Mouse (Mus musculus) spleen, postnatal 14 days (tissue): Measurements from ENCODE around the gene Trpc4ap.

ENCODE experiments used
- DNase-seq, 2 experiments: peaks; one replicate each; pipeline ENCODE4 v3.0.0; 2021 to 2022; ENCODE audit warnings: low spot score in 2 of 2

Gene Trpc4ap

GRCm38 (mm10) chr2:155641540-155642472 is 50.4 kb downstream of the Trpc4ap start:
- no peak for DNase-seq

GRCm38 (mm10) chr2:155640656-155641055 is 51.5 kb downstream of the Trpc4ap start:
- no peak for DNase-seq

- DNase-seq: no peak
These were observed 54.8 kb downstream of the Trpc4ap start for GRCm38 (mm10) chr2:155637411-155637810.

GRCm38 (mm10) chr2:155636881-155637280 is 55.3 kb downstream of the Trpc4ap start:
- DNase-seq: no peak

GRCm38 (mm10) chr2:155635961-155636360 is 56.2 kb downstream of the Trpc4ap start:
- DNase-seq: no peak

GRCm38 (mm10) chr2:155634562-155634961 is 57.6 kb downstream of the Trpc4ap start:
- no peak for DNase-seq

GRCm38 (mm10) chr2:155633731-155634130 is 58.5 kb downstream of the Trpc4ap start:
- DNase-seq: no peak

GRCm38 (mm10) chr2:155633121-155633520 is 59.1 kb downstream of the Trpc4ap start:
- no peak for DNase-seq

GRCm38 (mm10) chr2:155632138-155632936 is 59.8 kb downstream of the Trpc4ap start:
- DNase-seq: no peak

GRCm38 (mm10) chr2:155630590-155631416 is 61.4 kb downstream of the Trpc4ap start:
- DNase-seq: no peak

- no peak for DNase-seq
These were observed 62.0 kb downstream of the Trpc4ap start for GRCm38 (mm10) chr2:155630153-155630552.

- DNase-seq: no peak
These were observed 62.9 kb downstream of the Trpc4ap start for GRCm38 (mm10) chr2:155629231-155629661.

GRCm38 (mm10) chr2:155628519-155628918 is 63.7 kb downstream of the Trpc4ap start:
- DNase-seq: no peak

- no peak for DNase-seq
These were observed 64.1 kb downstream of the Trpc4ap start for GRCm38 (mm10) chr2:155628112-155628511.

GRCm38 (mm10) chr2:155627030-155627738 is 65.0 kb downstream of the Trpc4ap start:
- DNase-seq: peak; percentile 43 to 63

- no peak for DNase-seq
These were observed 65.9 kb downstream of the Trpc4ap start for GRCm38 (mm10) chr2:155626277-155626676.

- DNase-seq: peak in 1 of 2 experiments; percentile 32
These were observed 67.5 kb downstream of the Trpc4ap start for GRCm38 (mm10) chr2:155624730-155625129.

- no peak for DNase-seq
These were observed 68.2 kb downstream of the Trpc4ap start for GRCm38 (mm10) chr2:155623996-155624395.

GRCm38 (mm10) chr2:155622606-155623005 is 69.6 kb downstream of the Trpc4ap start:
- DNase-seq: no peak

- DNase-seq: peak; percentile 77 to 87
These were observed 72.4 kb downstream of the Trpc4ap start for GRCm38 (mm10) chr2:155619817-155620216.

GRCm38 (mm10) chr2:155616971-155617370 is 75.2 kb downstream of the Trpc4ap start:
- no peak for DNase-seq
